Mouse (Mus musculus): ENCODE data around the gene AU040320.
A peak's percentile ranks its signal among the peaks of the same experiment; 100 is the strongest.

Gene AU040320

DNA sequence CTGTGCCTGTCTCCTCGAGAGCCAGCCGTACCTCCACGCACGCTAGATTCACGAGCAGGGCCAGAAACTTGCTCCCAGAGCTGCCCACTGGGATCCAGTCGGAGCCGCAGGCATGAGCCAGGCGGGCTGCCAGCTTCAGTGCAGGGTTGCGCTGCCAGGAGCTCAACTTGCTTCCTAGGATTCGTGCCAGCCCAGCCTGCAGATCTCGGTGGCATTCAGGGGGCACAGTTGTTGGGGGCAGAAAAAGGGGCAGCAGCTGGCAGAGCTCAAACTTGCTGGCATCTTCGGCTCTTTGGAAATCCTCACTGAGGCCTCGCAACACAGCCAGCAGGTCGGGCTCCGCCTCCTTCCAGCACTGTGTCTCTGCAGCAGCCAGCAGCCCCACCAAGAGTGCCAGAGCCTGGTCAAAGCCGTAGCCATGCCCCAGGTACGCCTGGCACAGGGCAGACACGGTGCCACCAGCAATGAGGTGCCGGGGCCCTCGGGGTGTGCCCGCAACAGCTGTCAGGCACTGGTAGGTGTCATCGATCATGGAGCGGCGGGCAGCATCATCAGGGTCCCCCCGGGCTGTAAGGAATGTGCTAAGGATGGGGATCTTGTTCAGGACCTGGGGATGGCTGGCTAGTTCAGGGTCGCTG, 3.2 kb upstream of the AU040320 start:
- peak; percentile 66 to 86 for DNase-seq (ENCODE audit: low spot score in 2 of 2)

DNA sequence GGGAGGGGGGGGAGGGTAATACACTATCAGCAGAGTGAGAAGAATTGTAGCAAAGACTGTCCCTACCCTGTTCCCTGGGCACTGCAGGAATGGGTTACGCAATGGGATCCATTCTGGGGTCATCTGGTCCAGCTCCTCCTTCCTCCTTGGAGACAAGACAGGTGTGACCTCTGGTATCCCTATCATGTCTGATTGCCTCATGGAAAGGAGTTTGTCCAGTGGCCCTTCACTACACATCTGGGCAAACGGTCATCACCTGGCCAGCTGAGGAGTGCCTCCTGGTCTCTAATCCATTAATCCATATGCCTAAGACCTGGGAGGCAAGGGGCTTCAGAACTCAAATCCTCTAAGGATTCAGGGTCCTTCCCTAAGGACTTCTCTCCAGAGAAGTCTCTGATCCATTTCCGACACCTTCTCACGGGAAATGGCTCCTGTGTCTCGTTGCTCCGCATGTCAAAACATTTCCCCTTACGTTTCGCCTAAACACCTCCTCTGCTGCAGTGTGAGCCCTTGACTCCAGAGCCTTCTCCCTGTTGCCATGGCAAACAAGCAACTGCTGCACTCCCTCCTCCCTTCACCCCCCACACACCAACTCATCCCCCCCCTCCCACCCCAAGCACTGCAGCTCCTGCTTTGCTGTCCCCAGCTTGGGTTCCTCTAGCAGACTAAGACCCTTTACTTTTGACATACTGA, 2.3 kb upstream of the AU040320 start:
- no peak for DNase-seq (ENCODE audit: low spot score in 2 of 2)

DNA sequence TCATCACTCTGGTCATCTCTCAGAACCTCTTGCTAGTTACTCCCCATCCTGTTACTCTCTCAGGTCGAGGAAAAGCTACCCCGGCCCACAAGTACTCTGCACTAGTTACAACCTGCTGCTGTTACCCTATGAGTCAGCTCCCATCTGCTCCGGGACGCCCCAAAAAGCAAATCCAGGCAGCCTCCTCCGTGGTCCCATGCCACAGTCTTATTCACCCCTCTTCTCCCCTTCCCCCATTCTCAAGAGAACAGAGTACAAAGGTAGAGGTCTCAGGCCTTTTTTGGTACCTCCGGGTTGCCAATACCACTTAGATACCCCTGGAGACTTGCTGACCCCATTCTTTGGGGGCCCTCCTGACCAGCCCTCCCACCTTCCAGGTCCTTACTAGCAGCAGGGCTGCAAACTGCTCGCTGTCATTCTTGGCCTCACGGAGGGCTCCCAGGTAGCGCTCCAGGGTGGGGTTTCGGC, 1.8 kb upstream of the AU040320 start:
- no peak for DNase-seq (ENCODE audit: low spot score in 2 of 2)

DNA sequence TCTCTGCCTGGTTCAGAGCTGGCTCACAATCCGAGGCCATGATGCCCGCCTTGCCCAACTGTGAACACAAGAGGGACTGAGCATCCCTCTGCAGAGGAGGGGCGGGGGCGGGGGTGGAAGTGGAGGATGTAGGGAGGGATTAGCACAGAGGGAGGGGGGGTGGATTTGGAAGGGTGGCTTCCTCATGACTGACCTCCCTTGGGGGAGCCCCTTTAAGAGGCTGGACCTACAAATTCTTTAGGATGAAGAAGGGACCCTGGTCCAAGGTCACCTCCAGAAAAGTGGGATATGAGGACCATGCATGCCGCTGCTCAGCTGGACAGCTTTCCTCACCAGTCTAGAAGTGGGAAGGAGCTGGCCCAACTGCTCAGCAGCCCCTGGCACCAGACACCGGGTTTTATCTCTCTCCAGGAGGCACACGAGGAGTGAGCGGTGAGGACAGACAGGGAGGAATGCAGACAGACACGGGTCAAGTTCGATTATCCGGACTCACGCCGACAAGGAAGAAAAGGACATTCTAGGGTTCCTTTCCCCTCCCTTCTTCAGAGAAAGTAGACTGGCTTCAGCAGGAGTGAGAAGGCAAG, 1.2 kb upstream of the AU040320 start:
- no peak for DNase-seq (ENCODE audit: low spot score in 2 of 2)

DNA sequence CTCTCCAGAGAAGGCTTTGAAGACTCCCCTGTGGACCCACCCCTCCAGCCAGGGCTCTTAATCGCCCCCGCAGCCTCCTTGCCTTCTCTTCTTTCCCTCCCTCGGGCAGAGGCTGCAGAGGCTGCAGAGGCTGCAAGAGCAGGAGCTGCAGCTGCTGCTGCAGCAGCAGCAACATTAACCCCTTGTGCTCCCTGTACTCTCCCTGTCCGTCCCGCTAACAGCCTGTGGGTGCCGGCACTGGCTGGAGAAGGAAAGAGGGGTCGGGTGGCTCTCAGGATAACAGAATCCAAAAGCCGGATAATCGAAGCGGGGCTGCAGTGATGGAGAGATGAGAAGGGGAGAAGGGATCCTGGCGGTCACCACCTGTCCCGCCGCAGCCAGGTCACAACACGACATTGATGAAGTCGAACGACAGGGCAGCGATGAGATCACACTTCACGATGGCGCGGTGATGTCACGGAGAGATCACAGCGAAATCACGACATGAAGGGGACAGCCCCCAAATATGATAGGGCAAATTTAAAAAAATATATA, 669 bp upstream of the AU040320 start:
- peak in 1 of 2 experiments; percentile 36 for DNase-seq (ENCODE audit: low spot score in 2 of 2)

DNA sequence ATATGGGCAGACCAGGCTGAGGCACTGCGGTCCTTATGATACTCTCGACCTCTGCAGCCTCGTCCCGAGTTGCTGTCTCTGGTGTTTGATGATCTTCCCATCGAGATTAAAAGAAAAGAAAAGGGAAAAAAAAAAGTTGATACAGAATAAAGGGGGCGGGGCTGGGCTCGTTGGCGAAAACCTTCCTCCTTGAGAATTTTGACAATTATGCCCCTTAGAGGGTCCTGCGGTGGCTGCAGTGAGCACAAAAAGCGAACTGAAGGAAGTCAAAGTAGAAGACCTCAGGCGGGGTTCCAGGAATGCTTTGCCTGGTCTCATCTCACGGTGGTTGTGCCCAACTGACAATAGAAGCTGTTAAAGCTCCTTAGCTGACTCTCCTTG, 877 bp downstream of the AU040320 start:
- DNase-seq (ENCODE audit: low spot score in 2 of 2): no peak

DNA sequence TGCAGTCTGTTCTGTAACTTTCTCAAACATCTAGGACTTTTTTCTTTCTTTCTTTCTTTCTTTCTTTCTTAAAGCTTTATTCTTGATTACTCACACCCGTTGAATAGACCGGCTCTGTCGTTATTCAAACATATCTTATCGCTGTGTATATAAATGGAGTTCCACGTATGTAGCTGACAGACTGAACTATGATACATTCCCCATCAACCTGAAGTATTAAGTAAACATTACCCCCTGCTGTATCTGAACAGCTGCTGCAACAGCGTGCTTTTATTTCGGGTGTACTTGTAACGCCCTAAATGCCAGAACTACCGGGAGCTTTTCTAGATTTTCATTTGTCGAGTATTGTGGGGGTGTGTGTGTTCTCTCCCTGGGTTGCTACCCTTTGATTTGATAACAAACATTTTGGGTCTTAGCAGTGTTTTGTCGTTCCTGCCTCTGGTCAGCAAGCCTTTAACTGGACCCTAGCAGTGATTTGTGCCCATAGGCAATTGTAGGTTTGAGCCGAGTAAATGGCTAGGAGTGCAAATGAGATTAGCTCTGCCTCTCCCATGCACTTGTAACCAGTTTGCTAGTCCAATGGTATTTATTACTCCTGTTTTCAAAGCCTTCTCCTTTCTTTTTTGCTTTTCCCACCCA, 1.5 kb downstream of the AU040320 start:
- no peak for DNase-seq (ENCODE audit: low spot score in 2 of 2)

DNA sequence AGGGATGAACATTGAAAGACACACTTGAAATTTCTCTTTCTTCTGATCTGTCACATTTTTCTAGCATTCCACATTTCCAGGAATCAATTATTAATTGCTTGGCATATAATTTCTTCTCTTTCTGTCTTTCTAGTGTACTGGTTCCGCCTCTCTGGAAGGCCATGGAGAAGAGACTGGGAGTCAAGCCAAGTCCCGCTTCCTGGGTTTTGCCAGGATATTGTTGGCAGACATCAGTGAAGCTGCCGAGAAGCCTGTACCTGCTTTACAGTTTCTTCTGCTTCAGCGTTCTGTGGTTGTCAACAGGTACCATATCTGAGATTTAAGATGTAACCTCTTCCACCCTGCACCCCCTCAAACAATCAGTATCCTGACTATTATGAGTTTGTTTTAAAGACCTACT, 3.4 kb downstream of the AU040320 start:
- DNase-seq (ENCODE audit: low spot score in 2 of 2): no peak

DNA sequence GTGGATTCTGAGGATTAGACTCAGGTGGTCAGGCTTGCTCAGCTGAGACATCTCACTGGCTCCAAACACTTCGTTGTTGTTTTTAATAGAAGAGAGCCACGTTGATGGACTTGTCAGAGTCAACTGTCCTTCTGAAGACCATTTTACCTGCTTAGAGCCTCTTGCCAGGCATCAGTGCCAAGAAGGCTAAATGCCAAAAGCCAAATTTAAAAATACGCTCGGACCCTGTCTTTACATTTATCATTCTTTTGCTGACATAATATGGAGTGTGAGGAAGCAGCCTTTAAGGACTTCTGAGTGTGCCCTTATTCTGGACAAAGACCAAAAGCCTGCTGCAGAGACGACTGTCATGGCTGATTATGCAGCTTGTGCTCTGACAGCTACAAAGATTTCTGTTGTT, 5.0 kb downstream of the AU040320 start:
- DNase-seq (ENCODE audit: low spot score in 2 of 2): no peak

DNA sequence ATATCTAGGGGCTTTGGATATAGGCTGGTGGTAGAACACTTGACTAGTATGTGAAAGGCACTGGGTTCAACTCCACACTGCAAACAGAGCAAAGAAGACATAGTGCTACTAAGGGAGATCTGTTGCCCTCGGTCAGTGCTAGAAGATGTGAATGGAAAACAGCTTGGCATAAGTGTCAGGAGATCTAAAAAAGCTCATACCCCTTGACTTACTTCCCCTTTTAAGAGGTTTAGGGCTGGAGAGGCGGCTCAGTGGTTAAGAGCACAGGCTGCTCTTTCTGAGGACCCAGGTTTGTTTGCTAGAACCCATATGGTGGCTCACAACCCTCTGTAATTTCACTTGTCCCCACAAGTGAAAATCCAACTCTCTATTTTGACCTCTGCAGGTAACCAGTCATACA, 6.1 kb downstream of the AU040320 start:
- DNase-seq (ENCODE audit: low spot score in 2 of 2): no peak

DNA sequence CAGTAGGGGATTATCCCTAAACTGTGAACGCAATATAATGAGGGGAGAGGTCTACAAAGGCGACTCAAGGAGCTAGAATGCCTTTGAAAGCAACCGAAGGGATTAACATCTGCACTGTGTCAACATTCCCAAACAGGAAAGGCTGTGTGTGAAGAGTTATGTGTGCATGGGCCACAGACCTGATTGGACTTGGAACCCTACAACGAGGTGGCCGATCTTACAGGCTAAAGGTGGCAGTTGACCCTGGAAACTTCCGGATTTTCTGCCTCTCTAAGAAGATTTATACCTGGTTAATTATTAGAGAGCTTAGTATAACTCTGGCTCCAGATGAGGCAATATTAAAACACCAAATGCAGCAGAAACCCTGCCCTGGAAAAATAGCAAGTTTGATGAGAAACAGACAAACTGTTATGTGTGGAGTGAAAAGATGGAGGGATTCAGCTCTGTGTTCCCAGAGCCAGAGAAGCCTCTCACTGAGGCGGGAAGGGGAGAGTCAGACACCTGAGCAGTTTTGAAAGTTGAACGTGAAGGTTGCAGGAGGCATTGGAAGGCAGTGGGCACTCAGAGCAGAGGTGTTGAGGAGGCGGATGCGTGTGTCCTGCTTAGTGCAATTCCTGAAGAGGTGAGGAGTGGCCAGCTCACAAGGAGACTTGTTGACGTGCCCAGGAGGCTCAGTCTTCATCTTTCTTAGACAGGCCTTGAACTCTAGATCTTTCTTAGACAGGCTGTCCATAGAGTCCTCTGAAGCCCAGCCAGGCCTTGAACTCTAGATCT, 9.4 kb downstream of the AU040320 start:
- no peak for DNase-seq (ENCODE audit: low spot score in 2 of 2)

DNA sequence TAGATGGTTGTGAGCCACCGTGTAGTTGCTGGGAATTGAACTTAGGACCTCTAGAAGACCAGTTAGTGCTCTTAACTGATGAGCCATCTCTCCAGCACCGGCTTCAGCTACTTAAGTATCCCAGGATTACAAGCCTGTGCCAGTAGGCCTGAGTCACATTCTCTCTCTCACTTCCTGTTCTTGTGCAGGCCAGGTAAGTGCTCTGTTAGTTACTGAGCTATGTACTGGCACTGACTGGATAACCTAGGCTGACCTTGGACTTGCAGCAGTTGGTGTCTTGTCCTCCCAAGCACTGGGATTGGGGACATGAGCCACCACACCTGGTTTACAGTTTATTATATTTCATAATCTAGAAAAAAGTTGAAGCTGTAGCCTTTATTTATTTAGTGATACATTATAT, 10.1 kb downstream of the AU040320 start:
- no peak for DNase-seq (ENCODE audit: low spot score in 2 of 2)

DNA sequence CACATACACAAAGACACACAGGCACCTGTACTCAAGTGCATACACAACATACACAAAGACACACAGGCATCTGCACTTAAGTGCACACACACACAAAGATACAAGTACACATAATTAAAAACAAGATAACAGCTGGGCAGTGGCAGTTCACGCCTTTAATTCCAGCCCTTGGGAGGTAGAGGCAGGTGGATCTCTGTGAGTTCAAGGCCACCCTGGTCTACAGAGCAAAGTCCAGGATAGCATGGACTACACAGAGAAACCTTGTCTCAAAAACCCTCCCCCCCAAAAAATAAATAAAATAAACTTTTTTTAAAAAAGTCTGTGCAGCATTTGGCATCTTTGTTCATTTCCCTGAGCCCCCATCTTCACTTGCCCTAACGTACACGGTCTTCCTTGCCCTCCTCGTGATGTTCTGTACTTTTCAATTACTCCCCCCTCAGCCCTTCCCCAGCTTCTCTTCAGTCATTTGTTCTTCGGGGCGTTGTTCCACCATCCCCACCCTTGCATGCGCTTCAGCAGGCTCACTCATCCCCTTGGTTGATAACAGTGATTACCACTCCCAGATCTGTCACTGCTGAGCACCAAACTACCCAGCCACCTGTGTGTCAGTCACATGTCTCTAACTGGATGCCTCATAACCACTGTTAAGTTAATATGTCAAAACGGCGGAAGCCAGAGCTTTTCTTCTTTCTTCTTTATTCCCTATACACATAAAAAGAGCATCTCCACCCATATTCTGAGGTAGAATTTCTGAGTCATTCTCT, 16.6 kb downstream of the AU040320 start:
- DNase-seq (ENCODE audit: low spot score in 2 of 2): no peak

DNA sequence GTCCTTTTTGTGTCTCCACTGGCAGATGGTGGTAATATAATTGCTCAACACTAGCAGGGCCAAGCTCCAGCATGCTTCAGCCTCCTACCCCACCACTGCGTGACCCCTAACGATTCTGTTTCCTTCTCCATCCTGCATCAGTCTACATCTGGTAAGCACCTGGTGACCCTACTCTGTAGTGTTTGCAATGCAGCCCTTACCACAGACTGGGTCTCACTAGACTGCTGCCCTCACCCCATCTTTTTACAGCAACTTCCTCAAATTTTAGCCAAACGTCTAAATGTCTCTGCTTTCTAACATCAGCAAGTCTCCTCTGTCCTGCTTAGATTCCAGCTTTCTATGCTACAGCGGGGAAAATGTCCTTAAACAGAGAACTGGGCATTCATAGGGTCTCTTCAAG, 17.5 kb downstream of the AU040320 start:
- DNase-seq (ENCODE audit: low spot score in 2 of 2): no peak

DNA sequence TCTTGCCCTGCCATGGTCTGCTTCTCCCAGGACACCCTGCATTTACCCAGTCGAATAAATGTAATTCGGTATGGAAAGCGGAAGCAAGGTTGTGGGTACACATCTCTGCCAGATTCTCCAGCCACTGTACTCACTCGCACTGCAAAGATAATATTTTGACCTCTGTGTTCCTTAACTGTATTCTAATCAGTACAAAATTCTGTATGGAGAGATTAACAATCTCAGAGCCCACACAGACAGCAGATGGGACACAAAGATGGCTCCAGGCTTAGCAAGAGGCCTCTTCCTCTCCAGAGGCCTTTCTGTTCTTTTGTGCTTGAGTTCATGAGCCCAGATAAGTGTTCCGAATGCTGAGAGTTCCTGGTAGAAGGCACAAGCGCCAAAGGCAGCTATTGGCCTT, 20.5 kb downstream of the AU040320 start:
- no peak for DNase-seq (ENCODE audit: low spot score in 2 of 2)

DNA sequence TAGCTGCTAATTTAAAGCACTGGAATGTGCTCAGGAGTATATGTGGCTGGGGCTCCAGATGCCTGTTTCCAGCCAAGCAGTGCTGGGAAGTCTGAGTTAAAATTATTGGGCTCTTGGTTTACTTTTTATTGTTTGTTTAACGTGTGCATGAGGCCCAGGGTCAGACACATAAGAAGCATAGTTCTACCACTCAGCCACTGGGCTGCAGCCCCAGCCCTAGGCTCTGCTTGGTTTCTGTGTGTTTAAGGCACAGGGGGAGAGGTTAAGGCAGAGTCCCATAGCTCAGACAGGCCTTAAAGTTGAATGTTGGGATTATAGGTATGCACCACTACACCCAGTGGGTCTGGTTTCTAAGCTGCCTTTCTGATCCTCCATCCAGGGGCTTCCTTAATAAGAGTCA, 21.8 kb downstream of the AU040320 start:
- no peak for DNase-seq (ENCODE audit: low spot score in 2 of 2)

DNA sequence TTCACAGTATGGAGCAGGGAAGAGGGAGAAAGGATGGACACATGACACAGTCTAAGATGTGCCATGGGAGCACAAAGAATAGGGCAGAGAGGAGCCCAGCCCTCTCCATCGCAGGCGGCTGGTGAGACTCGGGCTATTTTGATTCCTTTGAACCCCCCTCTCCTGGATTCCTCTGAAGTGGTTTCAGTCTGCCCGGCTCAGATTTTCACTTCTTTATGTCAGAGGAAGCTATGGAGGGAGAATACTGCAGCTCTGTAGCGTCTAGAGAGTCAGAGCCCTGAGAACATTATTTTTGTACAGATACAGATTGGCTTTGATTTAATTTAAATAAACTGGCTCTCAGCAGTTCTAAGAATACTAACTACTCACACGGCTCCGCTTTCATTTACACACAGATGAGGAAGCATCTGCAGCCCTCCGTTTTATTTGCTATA, 25.8 kb downstream of the AU040320 start:
- no peak for DNase-seq (ENCODE audit: low spot score in 2 of 2)

DNA sequence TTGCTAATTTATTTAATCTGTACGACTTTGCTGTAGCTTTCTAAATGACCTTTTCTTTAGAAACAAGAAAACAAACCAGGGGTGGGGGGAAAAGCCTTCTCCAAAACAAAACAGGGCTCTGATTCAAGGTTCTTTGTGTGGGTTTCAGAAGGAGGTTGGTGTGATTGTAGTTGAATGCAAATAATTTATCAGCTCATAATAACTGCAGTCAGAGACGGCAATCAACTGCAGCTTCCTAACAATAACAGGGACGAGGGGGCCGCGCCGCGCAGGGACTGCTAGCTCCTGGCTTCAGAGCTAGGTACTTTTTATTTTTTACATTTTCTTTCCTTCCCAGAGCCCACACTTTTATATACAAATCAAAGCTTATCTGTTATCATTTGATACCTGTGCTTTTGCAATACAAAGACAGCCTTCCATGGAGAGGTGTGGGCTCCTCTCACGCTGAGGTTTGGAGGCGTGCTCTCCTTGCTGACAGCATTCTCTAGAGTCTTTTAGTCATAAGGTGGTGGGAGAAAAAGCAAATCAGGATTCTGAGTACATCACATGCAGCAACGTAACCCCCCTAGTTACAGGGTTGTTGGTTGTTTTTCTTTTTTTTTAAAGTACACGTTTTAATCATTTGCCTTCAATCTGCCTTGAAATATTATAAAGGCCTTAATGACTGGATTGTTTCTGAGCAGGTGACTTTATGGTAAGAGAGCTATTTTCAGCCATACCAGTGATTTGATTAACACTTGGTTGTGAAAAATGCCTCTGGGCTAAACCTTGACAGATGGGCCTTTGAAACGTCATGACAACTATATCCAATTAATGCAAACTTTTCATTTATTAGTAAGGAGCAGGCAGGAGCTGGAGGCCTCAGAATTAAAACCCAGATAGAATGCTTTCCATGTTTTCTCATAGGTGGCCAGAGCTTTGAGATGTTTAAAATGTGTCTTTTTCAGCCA, 26.8 kb downstream of the AU040320 start:
- no peak for DNase-seq (ENCODE audit: low spot score in 2 of 2)

DNA sequence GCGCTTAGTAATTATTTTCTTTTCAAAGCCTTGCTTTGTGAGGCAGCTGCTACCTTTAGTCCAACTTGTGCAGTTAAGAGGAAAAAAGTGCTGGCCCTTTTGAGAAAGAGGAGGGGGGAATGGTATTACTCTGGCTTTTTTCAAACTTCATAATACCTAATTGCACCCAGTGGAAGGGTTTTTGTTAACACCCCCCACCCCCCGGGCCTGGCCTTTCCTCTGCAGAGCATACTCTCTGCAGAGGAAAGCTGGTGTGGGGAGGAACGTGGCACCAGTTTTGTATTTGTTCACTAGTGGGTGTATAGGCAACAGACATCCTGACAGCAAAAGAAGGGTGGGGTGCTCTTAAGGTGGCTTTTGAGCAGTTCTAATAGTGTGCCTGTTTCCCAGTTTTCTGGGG, 28.5 kb downstream of the AU040320 start:
- no peak for DNase-seq (ENCODE audit: low spot score in 2 of 2)

DNA sequence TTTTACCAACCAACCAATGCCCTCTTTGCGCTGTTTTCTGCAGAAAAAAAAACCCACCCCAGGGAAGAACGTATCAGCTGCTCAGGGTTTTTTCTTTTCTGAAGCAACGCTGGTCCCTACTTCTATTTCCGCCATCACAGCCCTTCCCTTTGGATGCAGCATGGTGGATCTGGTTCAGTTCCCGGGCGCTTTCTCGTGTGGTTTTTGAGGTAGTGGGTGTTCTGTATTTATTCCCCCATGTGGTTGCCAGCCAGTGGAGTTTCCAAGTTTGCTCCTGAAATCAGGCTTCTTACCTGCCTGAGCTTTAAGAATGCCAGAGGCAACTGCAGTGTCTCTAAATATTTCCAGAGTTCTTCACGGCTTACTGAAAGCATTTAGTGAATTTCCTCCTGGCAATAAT, 29.2 kb downstream of the AU040320 start:
- no peak for DNase-seq (ENCODE audit: low spot score in 2 of 2)

All from cerebellum, postnatal 4 days (tissue).